Mouse (Mus musculus) testis, adult 10 weeks (tissue): ENCODE results near the gene Fsip2. TPM values are rescaled to one million over a fixed set of nuclear protein-coding genes. Genes with fewer than 3 reads are reported as not detected.

Experiments used
- polyA plus RNA-seq: library from polyadenylated mRNA; stranded (reverse); fragments of 350-450 nt; fragmentation: Illumina TruSeq; extraction: RNeasy Lipid Tissue Mini Kit (QIAGEN cat#74804); gene quantifications from one replicate; pipeline ENCODE4 v1.2.3, GENCODE M21; 2014; ENCODE audit warnings: low read depth, low replicate concordance

Fsip2 gene
- polyA plus RNA-seq: 284 TPM

DNA sequence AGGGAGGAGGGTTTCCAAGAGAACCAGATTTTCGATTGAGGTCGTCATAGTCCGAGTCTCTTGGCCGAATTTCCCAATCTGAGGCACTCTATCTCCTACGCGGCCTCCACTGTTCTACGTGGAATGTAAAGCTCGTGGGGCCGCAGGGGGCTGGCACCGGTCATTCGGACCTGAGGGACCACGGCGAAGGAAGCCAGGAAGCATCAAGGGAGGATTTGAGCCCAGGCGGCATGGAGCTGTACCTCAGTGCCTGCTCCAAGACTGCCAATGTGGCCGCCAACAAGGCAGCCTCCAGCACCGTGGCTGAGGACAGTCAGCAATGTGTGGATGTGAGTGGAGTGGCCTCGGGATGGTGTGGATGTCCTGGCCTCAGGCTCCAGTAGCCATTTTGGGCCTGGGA lies at the start of gene Fsip2:
TSS of gene Fsip2 (plus strand) at position 163 of the 400 bp plus-strand sequence.

